Mouse (Mus musculus): ENCODE data around the gene Ptk6. TPM values are rescaled to one million over a fixed set of nuclear protein-coding genes. Genes with fewer than 3 reads are reported as not detected.

Gene Ptk6
- total RNA-seq, 1 experiment, result 0.22 TPM

- Histone ChIP-seq H3K36me3 (ENCODE audit: control insufficient read depth, insufficient read depth, low read length, poor library complexity, severe bottlenecking) (no peaks in the 10 kb centered on the region), H3K4me3 (ENCODE audit: insufficient read depth in 1 of 2, low read depth in 1 of 2, low read length in 2 of 2, poor library complexity in 1 of 2, severe bottlenecking in 1 of 2) (no peak overlapping the region), H3K4me1 (ENCODE audit: control insufficient read depth in 2 of 2, insufficient read depth in 2 of 2, low read length in 2 of 2, poor library complexity in 1 of 2) (peaks cover 0 to 7% of the 10 kb centered on the region in 2 experiments; a peak in 2 of 4 replicates), H3K9me3 (ENCODE audit: control insufficient read depth, insufficient read depth, low read depth, low read length) (no peaks in the 10 kb centered on the region), H3K9ac (ENCODE audit: insufficient read depth, low read depth, low read length, poor library complexity, severe bottlenecking) (no peak overlapping the region), H3K27ac (ENCODE audit: insufficient read depth, low read depth, low read length, poor library complexity, severe bottlenecking) (no peak overlapping the region)
- TF ChIP-seq ZNF384 (IDR thresholded peaks at IDR 0.05; ENCODE audit: low read depth, low read length) (no peak), ZC3H11A (IDR thresholded peaks at IDR 0.05; ENCODE audit: borderline replicate concordance, low read depth, low read length) (no peak), HCFC1 (IDR thresholded peaks at IDR 0.05; ENCODE audit: borderline replicate concordance, insufficient read depth, low read length) (no peak), MAFK (IDR thresholded peaks at IDR 0.05; ENCODE audit: insufficient read depth, low read depth, low read length) (no peak), CHD2 (IDR thresholded peaks at IDR 0.05; ENCODE audit: low read depth, low read length) (no peak)
- in situ Hi-C loops (cut with MboI; ENCODE audit: low sequenced_read_pairs in 2 of 2, unreplicated experiment in 2 of 2), result no loop called here
- DNase-seq (ENCODE audit: low read depth, low spot score), result no peak
Measured at GRCm38 (mm10) chr2:181144675-181145074, 57.9 kb downstream of the Ptk6 start.

Other genes with a start within 250 kb of the Ptk6 start
- gene Nkain4, start 248.1 kb downstream of the Ptk6 start, total RNA-seq (2012; rRNA removed), result 7.8 and 12.4 TPM in 2 replicates
- gene Arfgap1, start 235.6 kb downstream of the Ptk6 start, total RNA-seq (2012; rRNA removed), result 46.7 and 55.0 TPM in 2 replicates
- 0.80 and 0.90 TPM in 2 replicates for gene Col20a1, start 216.3 kb downstream of the Ptk6 start, total RNA-seq (2012; rRNA removed)
- gene Chrna4, start 159.2 kb downstream of the Ptk6 start, total RNA-seq (2012; rRNA removed), result 0.71 and 0.90 TPM in 2 replicates
- gene Kcnq2, start 67.5 kb downstream of the Ptk6 start, total RNA-seq (2012; rRNA removed), result 4.6 and 11.6 TPM in 2 replicates
- gene Eef1a2, start 45.8 kb downstream of the Ptk6 start, total RNA-seq (2012; rRNA removed), result 0.76 and 0.95 TPM in 2 replicates
- 67.1 and 71.8 TPM in 2 replicates for gene Ppdpf, start 15.5 kb downstream of the Ptk6 start, total RNA-seq (2012; rRNA removed)
- 0.67 and 0.79 TPM in 2 replicates for gene Srms, start 10.4 kb upstream of the Ptk6 start, total RNA-seq (2012; rRNA removed)
- gene Fndc11, start 17.2 kb upstream of the Ptk6 start, total RNA-seq (2012; rRNA removed), result 0.21 TPM in 1 of 2 replicates, not detected in the other
- 2.2 and 3.4 TPM in 2 replicates for gene Helz2, start 39.2 kb upstream of the Ptk6 start, total RNA-seq (2012; rRNA removed)
- 15.2 and 16.4 TPM in 2 replicates for gene Gmeb2, start 85.2 kb upstream of the Ptk6 start, total RNA-seq (2012; rRNA removed)
- gene Stmn3, start 111.7 kb upstream of the Ptk6 start, total RNA-seq (2012; rRNA removed), result 7.9 and 8.6 TPM in 2 replicates
- 133 and 209 TPM in 2 replicates for gene Rtel1, start 117.0 kb upstream of the Ptk6 start, total RNA-seq (2012; rRNA removed)
- 43.5 and 61.3 TPM in 2 replicates for gene Zgpat, start 162.1 kb upstream of the Ptk6 start, total RNA-seq (2012; rRNA removed)
- 32.8 and 36.3 TPM in 2 replicates for gene Arfrp1, start 162.6 kb upstream of the Ptk6 start, total RNA-seq (2012; rRNA removed)
- 30.8 and 48.9 TPM in 2 replicates for gene Lime1, start 177.3 kb upstream of the Ptk6 start, total RNA-seq (2012; rRNA removed)

All from ES-E14 (cell line).